Mouse (Mus musculus): Measurements from ENCODE around the gene Olfr1357. TPM values are rescaled to one million over a fixed set of nuclear protein-coding genes. Genes with fewer than 3 reads are reported as not detected.
A peak's percentile ranks its signal among the peaks of the same experiment; 100 is the strongest.

The Olfr1357 gene
- polyA plus RNA-seq, 1 experiment from 2014 or later, result not detected

DNA sequence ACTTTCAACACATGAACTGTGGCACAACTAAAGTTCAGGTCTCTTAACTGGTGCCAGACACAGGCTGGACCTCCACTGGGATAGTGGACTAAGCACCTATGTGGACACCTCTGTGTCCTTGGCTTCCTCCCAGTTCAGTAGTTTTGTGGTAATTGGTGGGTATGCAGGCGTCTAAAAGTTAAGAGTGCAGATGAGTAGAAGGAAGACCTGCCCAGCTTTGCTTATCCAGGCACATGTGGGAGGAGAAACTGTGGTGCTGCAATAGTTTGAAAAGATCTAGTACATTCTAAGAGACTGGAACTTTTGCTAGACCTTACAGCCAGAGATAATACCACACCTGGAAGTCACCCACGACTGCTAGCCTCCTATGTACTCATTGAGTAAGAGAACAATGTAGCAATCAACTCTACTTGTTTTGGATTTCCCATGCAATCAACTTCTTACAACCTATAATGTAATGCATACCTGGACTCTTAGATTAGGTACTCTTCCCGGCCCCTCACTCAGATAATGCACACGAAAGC, 25.0 kb downstream of the Olfr1357 start:
- Histone ChIP-seq H3K4me2 (no peak overlapping the region), H3K9ac (no peak overlapping the region), H3K27ac (no peak overlapping the region), H3K4me3 (no peak overlapping the region), H3K36me3 (peaks cover 18% of the 10 kb centered on the region), H3K9me3 (no peaks in the 10 kb centered on the region), H3K4me1 (peaks cover 21% of the 10 kb centered on the region), H3K27me3 (no peaks in the 10 kb centered on the region)
- no peak for ATAC-seq (ENCODE audit: insufficient number of reproducible peaks, low FRiP score, low TSS enrichment, low read depth)
- WGBS, result 83% methylated on average over 4 of the region's 4 CpGs

DNA sequence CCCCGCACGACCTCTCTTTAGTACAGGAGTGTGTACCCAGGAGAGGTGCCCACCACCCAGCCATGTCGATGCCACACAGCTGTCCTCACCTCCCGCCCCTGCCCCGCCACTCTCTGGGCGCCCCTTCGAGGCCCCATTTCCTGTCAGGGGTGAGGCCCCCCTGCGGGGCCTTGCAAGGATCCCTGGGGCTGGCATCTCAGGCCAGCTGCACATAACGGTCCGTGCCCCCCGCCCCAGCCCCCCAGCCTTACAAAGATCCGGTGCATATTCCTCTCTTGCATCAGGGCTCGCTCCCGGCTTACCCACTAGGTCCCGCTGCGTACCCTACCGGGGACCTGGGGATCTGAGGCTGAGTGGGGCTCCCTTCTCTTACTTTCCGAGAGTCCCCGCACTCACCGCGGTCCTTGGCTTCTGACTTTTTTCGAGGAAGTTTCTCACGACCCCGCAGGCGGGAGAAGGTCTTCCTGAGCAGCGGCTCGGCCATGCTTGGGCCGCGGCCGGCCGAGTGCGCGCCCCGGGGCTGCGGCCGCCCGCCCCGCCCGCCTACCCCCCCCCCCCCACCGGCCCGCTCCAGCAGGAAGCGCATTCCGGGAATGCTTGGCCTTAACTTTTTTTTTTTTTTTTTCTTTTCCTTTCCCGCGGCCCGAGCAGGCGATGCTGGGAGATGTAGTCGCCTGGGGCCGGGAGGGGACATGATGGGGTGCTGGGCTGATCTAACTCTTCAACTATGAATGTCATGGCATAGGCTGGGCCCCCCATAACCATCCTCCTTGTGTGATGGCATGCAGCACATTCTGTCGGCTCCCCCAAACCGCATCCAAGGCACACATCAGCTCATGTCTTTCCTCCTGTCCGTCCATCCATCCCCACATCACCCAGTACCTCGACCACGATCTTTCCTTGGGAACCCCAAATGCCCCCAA, 26.2 kb downstream of the Olfr1357 start, which contains the start of gene Syde1:
Syde1 (minus strand) TSS at position 559 of the 923 bp plus-strand sequence.
- peak within 1 kb of the TSS; percentile 64 for H3K4me2 ChIP-seq
- H3K9me3 ChIP-seq, result no peaks in the 10 kb centered on the region
- peak within 1 kb of the TSS; percentile 74 for H3K4me3 ChIP-seq
- peak within 1 kb of the TSS; percentile 82 for H3K9ac ChIP-seq
- WGBS, result 4% methylated on average over 43 of the region's 54 CpGs
- H3K27me3 ChIP-seq, result no peaks in the 10 kb centered on the region
- H3K27ac ChIP-seq, result peak within 1 kb of the TSS; percentile 94
- peaks cover 21% of the 10 kb centered on the region for H3K4me1 ChIP-seq
- H3K36me3 ChIP-seq, result peaks cover 29% of the 10 kb centered on the region
- ATAC-seq (ENCODE audit: insufficient number of reproducible peaks, low FRiP score, low TSS enrichment, low read depth), result peak; percentile 69

DNA sequence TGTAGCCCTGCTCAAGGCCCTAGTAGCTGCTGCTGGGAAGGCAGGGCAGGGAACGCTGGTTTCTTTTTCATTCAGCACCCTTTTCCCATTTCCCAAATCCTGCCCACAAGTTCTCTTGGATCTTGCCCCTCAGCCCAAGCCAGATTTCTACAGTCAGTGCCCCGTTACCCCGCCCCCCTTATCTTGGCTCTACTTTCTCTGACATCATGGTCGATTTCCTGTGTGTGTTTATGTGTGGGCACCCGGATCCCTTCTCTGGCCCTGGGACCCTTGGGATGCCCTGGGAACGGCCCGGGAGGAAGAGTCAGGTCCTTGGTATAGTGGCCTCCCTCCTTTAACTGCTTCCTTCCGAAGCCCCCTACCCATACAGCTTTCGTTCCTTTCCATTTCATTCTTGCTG, 27.1 kb downstream of the Olfr1357 start:
- Histone ChIP-seq H3K4me2 (peak overlapping the region; percentile 64), H3K4me1 (peaks cover 21% of the 10 kb centered on the region), H3K4me3 (peak overlapping the region; percentile 74), H3K9me3 (no peaks in the 10 kb centered on the region), H3K36me3 (peaks cover 39% of the 10 kb centered on the region), H3K27ac (peak overlapping the region; percentile 94), H3K27me3 (no peaks in the 10 kb centered on the region), H3K9ac (peak overlapping the region; percentile 82)
- 16% methylated on average over 9 of the region's 9 CpGs for WGBS
- no peak for ATAC-seq (ENCODE audit: insufficient number of reproducible peaks, low FRiP score, low TSS enrichment, low read depth)

DNA sequence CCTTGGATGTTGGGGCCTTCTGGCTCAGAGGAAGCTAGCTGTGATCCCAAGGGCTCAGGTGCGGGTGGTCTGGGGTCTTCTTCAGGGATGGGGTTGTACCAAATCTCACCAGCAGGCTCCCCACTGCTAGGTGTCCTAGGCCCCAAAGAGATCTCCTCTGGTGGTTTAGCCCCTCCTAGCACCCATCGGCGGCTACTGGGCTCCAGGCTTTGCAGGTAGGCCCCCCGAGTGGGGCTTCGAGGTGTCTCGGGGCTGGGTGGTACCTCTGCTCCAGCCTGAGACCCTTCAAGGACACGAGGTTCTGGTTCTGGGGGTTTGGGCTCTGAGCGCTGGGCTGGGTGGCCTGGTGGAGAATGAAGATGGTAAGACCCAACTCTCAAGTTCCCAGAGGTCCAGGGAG, 28.0 kb downstream of the Olfr1357 start:
- Histone ChIP-seq H3K9ac (no peak overlapping the region; the same call in none of the 2 replicates), H3K4me1 (peaks cover 21% of the 10 kb centered on the region), H3K36me3 (peaks cover 47% of the 10 kb centered on the region), H3K4me3 (peak overlapping the region; percentile 74), H3K4me2 (peak overlapping the region; percentile 64), H3K27ac (no peak overlapping the region), H3K27me3 (no peaks in the 10 kb centered on the region), H3K9me3 (no peaks in the 10 kb centered on the region)
- ATAC-seq (ENCODE audit: insufficient number of reproducible peaks, low FRiP score, low TSS enrichment, low read depth), result no peak
- 94% methylated on average over 8 of the region's 8 CpGs for whole genome bisulfite sequencing

DNA sequence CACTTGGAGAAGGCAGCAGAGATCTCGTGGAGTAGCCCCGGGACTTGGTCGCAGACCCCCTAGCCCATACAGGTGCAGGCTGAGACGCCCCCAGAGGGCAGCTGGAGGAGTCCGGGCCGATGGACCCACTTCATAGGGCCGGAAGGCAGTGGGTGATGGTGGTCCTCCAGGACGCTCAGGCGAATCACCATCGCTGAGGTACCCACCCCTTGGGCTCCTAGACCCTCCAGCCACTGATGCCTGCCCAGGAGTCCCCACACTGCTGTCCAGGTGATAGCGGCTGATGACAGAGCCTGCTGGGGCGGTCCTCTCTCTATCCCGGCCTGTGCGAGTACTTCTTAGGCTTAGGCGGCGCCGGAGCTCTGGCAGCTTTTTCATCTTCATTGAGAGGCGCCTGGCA, 28.6 kb downstream of the Olfr1357 start:
- no peak overlapping the region; the same call in 1 of the 2 replicates for H3K9ac ChIP-seq
- ATAC-seq (ENCODE audit: insufficient number of reproducible peaks, low FRiP score, low TSS enrichment, low read depth), result no peak

DNA sequence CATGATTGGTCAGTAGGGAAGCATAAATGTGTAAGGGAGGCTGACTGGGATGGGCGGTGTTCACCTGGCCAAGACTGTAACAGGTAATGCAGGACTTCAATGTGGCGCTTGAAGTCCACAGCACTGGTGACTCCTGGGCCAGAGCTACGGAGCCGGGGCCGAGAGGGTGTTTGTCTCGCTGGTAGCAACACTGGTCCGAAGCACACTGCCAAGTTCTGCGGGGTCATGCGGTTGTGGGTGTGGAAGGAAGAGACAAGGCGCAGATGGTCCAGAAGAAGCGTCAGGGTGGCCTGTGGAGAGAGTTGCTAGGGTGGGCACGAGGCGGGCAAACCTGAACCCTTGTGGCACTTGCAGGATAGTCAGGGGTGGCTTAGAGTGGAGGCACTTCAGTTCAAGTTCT, 31.8 kb downstream of the Olfr1357 start:
- H3K36me3 ChIP-seq, result peaks cover 83% of the 10 kb centered on the region
- no peak overlapping the region for H3K4me3 ChIP-seq
- no peak overlapping the region for H3K27ac ChIP-seq
- peaks cover 16% of the 10 kb centered on the region for H3K4me1 ChIP-seq
- no peak for ATAC-seq (ENCODE audit: insufficient number of reproducible peaks, low FRiP score, low TSS enrichment, low read depth)
- H3K4me2 ChIP-seq, result no peak overlapping the region
- WGBS, result 96% methylated on average over 13 of the region's 13 CpGs
- no peaks in the 10 kb centered on the region for H3K27me3 ChIP-seq
- H3K9ac ChIP-seq, result no peak overlapping the region
- H3K9me3 ChIP-seq, result no peaks in the 10 kb centered on the region

More for the DNA sequence above, 28.6 kb downstream of the Olfr1357 start:
- 97% methylated on average over 18 of the region's 18 CpGs for WGBS
- no peak overlapping the region for H3K4me2 ChIP-seq
- no peaks in the 10 kb centered on the region for H3K9me3 ChIP-seq
- H3K27ac ChIP-seq, result no peak overlapping the region
- no peaks in the 10 kb centered on the region for H3K27me3 ChIP-seq
- H3K4me3 ChIP-seq, result no peak overlapping the region
- H3K4me1 ChIP-seq, result peaks cover 21% of the 10 kb centered on the region
- peaks cover 53% of the 10 kb centered on the region for H3K36me3 ChIP-seq

DNA sequence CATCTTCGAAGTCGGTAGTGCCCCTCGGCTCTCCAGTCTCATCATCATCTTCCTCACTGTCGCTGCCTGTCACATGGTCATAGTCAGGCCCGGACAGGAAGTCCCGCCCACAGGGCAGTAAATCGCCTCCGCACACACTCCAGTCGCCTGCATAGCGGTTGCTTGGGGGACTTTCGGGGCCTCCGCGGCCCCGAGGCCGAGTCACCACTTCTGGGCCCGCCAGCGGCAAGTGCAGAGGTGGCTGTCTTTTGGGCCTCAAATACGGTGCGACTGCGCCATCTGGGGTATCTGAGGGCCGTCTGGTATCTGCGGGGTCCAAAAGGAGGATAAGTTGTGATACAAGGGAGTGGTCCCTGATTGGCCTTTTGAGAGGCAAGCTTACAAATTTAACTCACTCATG, 32.3 kb downstream of the Olfr1357 start:
- no peaks in the 10 kb centered on the region for H3K9me3 ChIP-seq
- no peak overlapping the region for H3K9ac ChIP-seq
- ATAC-seq (ENCODE audit: insufficient number of reproducible peaks, low FRiP score, low TSS enrichment, low read depth), result no peak
- 87% methylated on average over 22 of the region's 22 CpGs for WGBS
- H3K27ac ChIP-seq, result no peak overlapping the region
- H3K4me3 ChIP-seq, result no peak overlapping the region
- H3K27me3 ChIP-seq, result no peaks in the 10 kb centered on the region
- H3K4me2 ChIP-seq, result no peak overlapping the region
- peaks cover 12% of the 10 kb centered on the region for H3K4me1 ChIP-seq
- peaks cover 87% of the 10 kb centered on the region for H3K36me3 ChIP-seq

DNA sequence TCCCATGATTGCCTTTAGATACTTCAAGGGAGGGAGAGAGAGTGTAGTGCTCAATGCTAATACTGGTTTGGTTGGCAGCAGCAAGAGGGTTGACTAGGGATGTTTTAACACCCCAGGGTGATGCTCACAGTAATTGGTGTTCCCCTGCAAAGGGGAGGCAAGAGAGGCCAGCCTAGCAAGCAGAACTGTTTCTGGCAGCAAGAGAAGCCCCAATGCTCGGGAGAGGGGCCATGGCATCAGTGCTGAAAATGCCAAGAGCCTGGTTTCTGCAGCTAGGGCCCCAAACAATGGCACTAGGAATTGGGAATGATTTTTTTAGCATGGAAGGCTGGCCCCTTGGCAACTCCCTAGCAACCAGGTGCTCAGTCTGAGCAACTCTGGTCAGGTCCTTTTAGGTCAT, 32.9 kb downstream of the Olfr1357 start:
- Histone ChIP-seq H3K27me3 (no peaks in the 10 kb centered on the region), H3K9me3 (no peaks in the 10 kb centered on the region), H3K36me3 (peaks cover 93% of the 10 kb centered on the region), H3K4me2 (no peak overlapping the region), H3K4me1 (peaks cover 6% of the 10 kb centered on the region), H3K27ac (no peak overlapping the region), H3K9ac (no peak overlapping the region), H3K4me3 (no peak overlapping the region)
- 68% methylated on average over 1 of the region's 1 CpGs for WGBS
- ATAC-seq (ENCODE audit: insufficient number of reproducible peaks, low FRiP score, low TSS enrichment, low read depth), result no peak

DNA sequence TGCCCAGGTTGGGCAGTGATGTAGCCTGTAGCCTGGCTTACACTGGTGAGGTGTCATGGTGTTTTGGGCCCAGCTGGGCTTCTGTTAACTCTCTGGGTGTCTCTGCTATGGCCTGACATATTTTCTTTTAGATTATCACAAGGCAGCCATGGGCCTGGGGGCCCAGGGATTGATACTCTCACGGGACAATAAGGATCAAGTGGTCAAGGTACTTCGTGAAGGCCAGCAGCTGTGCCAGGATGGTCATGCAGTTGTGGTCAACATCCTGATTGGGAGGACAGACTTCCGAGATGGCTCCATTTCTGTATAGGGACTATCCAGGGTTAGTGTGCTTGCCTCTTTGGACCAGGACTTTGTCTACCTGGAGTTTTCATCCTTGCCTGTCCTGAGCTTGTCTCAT, 33.9 kb downstream of the Olfr1357 start:
- Histone ChIP-seq H3K4me2 (no peak overlapping the region), H3K4me3 (no peak overlapping the region), H3K27ac (no peak overlapping the region), H3K9me3 (no peaks in the 10 kb centered on the region), H3K36me3 (peaks cover 92% of the 10 kb centered on the region), H3K4me1 (no peaks in the 10 kb centered on the region), H3K27me3 (no peaks in the 10 kb centered on the region), H3K9ac (no peak overlapping the region)
- ATAC-seq (ENCODE audit: insufficient number of reproducible peaks, low FRiP score, low TSS enrichment, low read depth), result no peak
- WGBS, result 72% methylated on average over 3 of the region's 3 CpGs

DNA sequence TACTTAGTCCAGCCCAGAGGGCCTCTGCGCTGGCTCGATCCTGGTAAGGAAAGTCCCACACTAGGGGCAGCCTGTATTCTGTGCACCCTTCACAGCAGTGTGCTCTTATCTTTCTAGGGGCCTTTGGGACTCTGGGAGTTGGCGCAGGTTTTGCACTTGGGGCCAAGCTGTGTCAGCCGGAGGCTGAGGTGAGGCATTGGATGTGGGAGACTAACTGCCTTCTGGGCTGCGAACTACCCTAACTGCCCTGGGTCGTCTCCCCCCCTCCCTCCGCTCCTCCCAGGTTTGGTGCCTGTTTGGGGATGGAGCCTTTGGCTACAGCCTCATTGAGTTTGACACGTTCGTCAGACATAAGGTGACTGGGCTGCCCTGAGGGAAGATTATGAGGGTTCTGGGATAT, 34.5 kb downstream of the Olfr1357 start:
- Histone ChIP-seq H3K4me3 (no peak overlapping the region), H3K4me2 (no peak overlapping the region), H3K9me3 (no peaks in the 10 kb centered on the region), H3K27me3 (no peaks in the 10 kb centered on the region), H3K27ac (no peak overlapping the region), H3K4me1 (no peaks in the 10 kb centered on the region), H3K36me3 (peaks cover 92% of the 10 kb centered on the region), H3K9ac (no peak overlapping the region)
- WGBS, result 62% methylated on average over 9 of the region's 9 CpGs
- ATAC-seq (ENCODE audit: insufficient number of reproducible peaks, low FRiP score, low TSS enrichment, low read depth), result no peak

DNA sequence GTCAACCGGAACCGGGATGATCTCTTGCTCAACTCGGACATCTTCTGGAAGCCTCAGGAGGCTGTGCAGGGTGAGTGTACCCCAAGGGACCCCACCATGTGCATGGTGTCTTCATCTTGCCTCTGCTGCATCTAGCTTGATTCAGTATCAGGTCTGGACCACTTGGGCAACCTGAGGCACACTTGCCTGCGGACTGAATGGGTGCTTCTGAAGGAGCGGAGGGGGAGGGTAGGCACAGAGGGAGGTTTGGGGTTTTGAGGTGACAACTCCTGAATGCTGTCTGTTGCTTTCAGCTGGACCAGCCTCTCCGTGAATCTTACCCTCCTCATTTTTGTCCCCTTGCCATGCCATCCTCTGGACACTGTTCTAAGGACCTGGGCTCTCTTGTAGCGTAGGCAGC, 36.8 kb downstream of the Olfr1357 start:
- no peak overlapping the region for H3K27ac ChIP-seq
- 0 out of 2 replicates have a peak, but pooled peaks cover under 1% of the 10 kb centered on the region for H3K4me1 ChIP-seq
- H3K36me3 ChIP-seq, result peaks cover 86% of the 10 kb centered on the region
- no peaks in the 10 kb centered on the region for H3K9me3 ChIP-seq
- WGBS, result 88% methylated on average over 7 of the region's 7 CpGs
- no peak for ATAC-seq (ENCODE audit: insufficient number of reproducible peaks, low FRiP score, low TSS enrichment, low read depth)
- H3K9ac ChIP-seq, result no peak overlapping the region
- no peak overlapping the region for H3K4me2 ChIP-seq
- H3K27me3 ChIP-seq, result no peaks in the 10 kb centered on the region
- no peak overlapping the region for H3K4me3 ChIP-seq

DNA sequence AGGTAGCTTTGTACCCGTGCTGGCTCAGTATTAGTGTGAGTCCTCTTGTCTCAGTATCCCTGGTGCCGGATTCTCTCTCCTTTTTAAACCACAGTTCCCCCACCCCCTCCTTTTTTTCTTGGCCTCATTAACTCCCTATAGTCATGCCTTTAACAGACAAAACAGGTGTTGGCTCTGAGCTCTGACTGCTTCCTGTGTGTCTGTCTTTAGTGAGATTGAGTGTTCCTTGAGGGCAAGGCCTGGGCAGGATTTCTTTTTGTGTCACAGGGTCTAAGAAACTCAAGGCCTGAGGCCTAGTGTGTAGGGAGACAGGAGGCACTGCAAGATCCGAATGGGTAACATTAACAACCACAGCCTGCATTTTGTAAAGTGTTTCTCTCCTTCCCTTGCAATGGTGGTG, 39.7 kb downstream of the Olfr1357 start:
- H3K9ac ChIP-seq, result no peak overlapping the region
- H3K27me3 ChIP-seq, result no peaks in the 10 kb centered on the region
- H3K9me3 ChIP-seq, result no peaks in the 10 kb centered on the region
- H3K4me1 ChIP-seq, result peaks cover 13% of the 10 kb centered on the region
- no peak overlapping the region for H3K4me3 ChIP-seq
- peaks cover 57% of the 10 kb centered on the region for H3K36me3 ChIP-seq
- H3K4me2 ChIP-seq, result no peak overlapping the region
- ATAC-seq (ENCODE audit: insufficient number of reproducible peaks, low FRiP score, low TSS enrichment, low read depth), result no peak
- H3K27ac ChIP-seq, result no peak overlapping the region
- WGBS, result 64% methylated on average over 3 of the region's 3 CpGs
